Mouse (Mus musculus) CH12.LX (cell line): ENCODE results near the gene Spag6. TPM values are rescaled to one million over a fixed set of nuclear protein-coding genes. Genes with fewer than 3 reads are reported as not detected.

Source experiments
- DNase-seq: peaks from one replicate; pipeline ENCODE4 v3.0.0-alpha.2; 2013; ENCODE audit errors: extremely low read depth
- H3K27ac ChIP-seq: 2 replicates; pipeline ENCODE4 v1.5.1; 2012; ENCODE audit warnings: low read depth, mild to moderate bottlenecking, control low read depth, moderate library complexity; ENCODE audit not compliant: insufficient read depth
- H3K27me3 ChIP-seq: replicated peaks from 2 replicates; pipeline ENCODE3; 2012; ENCODE audit warnings: inconsistent platforms
- H3K36me3 ChIP-seq, 2 experiments: replicated peaks in 1 of 2; 2 replicates each; pipeline versions ENCODE3 to v1.6.1; 2012; ENCODE audit warnings: inconsistent platforms in 1 of 2, low read length in 1 of 2, mild to moderate bottlenecking in 1 of 2, mixed read lengths in 1 of 2, moderate library complexity in 1 of 2; ENCODE audit not compliant: control insufficient read depth in 1 of 2, insufficient read depth in 1 of 2
- H3K4me1 ChIP-seq, 2 experiments: 2 replicates each; pipeline ENCODE4 v1.6.1; 2012; ENCODE audit warnings: inconsistent platforms in 1 of 2, moderate library complexity in 1 of 2; ENCODE audit not compliant: insufficient read depth in 2 of 2, control insufficient read depth in 1 of 2
- H3K4me2 ChIP-seq: 2 replicates; pipeline ENCODE4 v1.6.1; 2012; ENCODE audit warnings: low read depth, mild to moderate bottlenecking, control low read depth; ENCODE audit not compliant: poor library complexity, insufficient read depth, severe bottlenecking
- H3K4me3 ChIP-seq, 3 experiments: fragments of 150-350 bp in 1 of 3; sonication (generic) in 1 of 3; replicated peaks in 1 of 3; 2 replicates each; pipeline versions ENCODE3 to v1.5.1; 2011 to 2012; ENCODE audit warnings: low read depth in 2 of 3, low read length in 2 of 3, mild to moderate bottlenecking in 2 of 3, moderate library complexity in 2 of 3, control low read depth in 1 of 3, improper control_type of control experiment in 1 of 3, inconsistent platforms in 1 of 3, mixed read lengths in 1 of 3; ENCODE audit not compliant: poor library complexity in 1 of 3
- H3K79me2 ChIP-seq: replicated peaks from 2 replicates; pipeline ENCODE4 v1.6.1; 2012; ENCODE audit warnings: mild to moderate bottlenecking, moderate library complexity; ENCODE audit not compliant: control insufficient read depth, poor library complexity, insufficient read depth, severe bottlenecking; ENCODE audit errors: extremely low read depth
- H3K9ac ChIP-seq: 2 replicates; pipeline ENCODE4 v1.6.1; 2012; ENCODE audit warnings: low read depth, mild to moderate bottlenecking, control low read depth, moderate library complexity; ENCODE audit not compliant: insufficient read depth
- H3K9me3 ChIP-seq: replicated peaks from 2 replicates; pipeline ENCODE3; 2012; ENCODE audit warnings: low read length, inconsistent platforms, mixed read lengths
- CHD2 ChIP-seq: IDR thresholded peaks from 2 replicates; pipeline ENCODE4 v1.6.1; 2011; ENCODE audit warnings: low read length, improper control_type of control experiment
- E2F4 ChIP-seq: IDR thresholded peaks from 2 replicates; pipeline ENCODE4 v1.6.1; 2011; ENCODE audit warnings: low read depth, low read length, improper control_type of control experiment; ENCODE audit not compliant: insufficient replicate concordance
- ELF1 ChIP-seq: IDR thresholded peaks from 2 replicates; pipeline ENCODE4 v1.6.1; 2014; ENCODE audit warnings: low read depth, mild to moderate bottlenecking, inconsistent platforms, low read length, improper control_type of control experiment
- EP300 ChIP-seq: IDR thresholded peaks from 2 replicates; pipeline ENCODE4 v1.6.1; 2011; ENCODE audit warnings: low read length, improper control_type of control experiment
- IRF4 ChIP-seq: IDR thresholded peaks from 2 replicates; pipeline ENCODE4 v1.6.1; 2014; ENCODE audit warnings: low read depth, mild to moderate bottlenecking, inconsistent platforms, low read length, improper control_type of control experiment
- JUND ChIP-seq: conservative IDR thresholded peaks from 2 replicates; pipeline ENCODE4 v1.6.1; 2011; ENCODE audit warnings: low read depth, low read length, improper control_type of control experiment
- KAT2A ChIP-seq: IDR thresholded peaks from 2 replicates; pipeline ENCODE4 v1.6.1; 2012; ENCODE audit warnings: low read length, improper control_type of control experiment, inconsistent platforms; ENCODE audit not compliant: insufficient replicate concordance
- MAX ChIP-seq: IDR thresholded peaks from 2 replicates; pipeline ENCODE4 v1.6.1; 2011; ENCODE audit warnings: low read length, improper control_type of control experiment
- MEF2A ChIP-seq: IDR thresholded peaks from 2 replicates; pipeline ENCODE4 v1.6.1; 2014; ENCODE audit warnings: low read depth, mild to moderate bottlenecking, inconsistent platforms, low read length, improper control_type of control experiment, borderline replicate concordance
- MXI1 ChIP-seq: IDR thresholded peaks from 2 replicates; pipeline ENCODE4 v1.6.1; 2011; ENCODE audit warnings: mild to moderate bottlenecking, low read depth, low read length, improper control_type of control experiment
- NELFE ChIP-seq: IDR thresholded peaks from 2 replicates; pipeline ENCODE4 v1.6.1; 2011; ENCODE audit warnings: low read depth, low read length, improper control_type of control experiment
- NRF1 ChIP-seq: IDR thresholded peaks from 2 replicates; pipeline ENCODE4 v1.6.1; 2014; ENCODE audit warnings: low read depth, mild to moderate bottlenecking, inconsistent platforms, low read length, improper control_type of control experiment, moderate library complexity
- POLR2AphosphoS2 ChIP-seq: IDR thresholded peaks from 2 replicates; pipeline ENCODE4 v1.6.1; 2011; ENCODE audit warnings: low read depth, low read length, improper control_type of control experiment
- RAD21 ChIP-seq: IDR thresholded peaks from 2 replicates; pipeline ENCODE4 v1.6.1; 2011; ENCODE audit warnings: low read depth, mild to moderate bottlenecking, low read length, improper control_type of control experiment, moderate library complexity
- RCOR1 ChIP-seq: conservative IDR thresholded peaks from 2 replicates; pipeline ENCODE4 v1.6.1; 2012; ENCODE audit warnings: low read depth, mild to moderate bottlenecking, inconsistent platforms, low read length, improper control_type of control experiment
- USF1 ChIP-seq: IDR thresholded peaks from 2 replicates; pipeline ENCODE4 v1.6.1; 2014; ENCODE audit warnings: low read depth, mild to moderate bottlenecking, inconsistent platforms, low read length, improper control_type of control experiment
- ZC3H11A ChIP-seq: IDR thresholded peaks from 2 replicates; pipeline ENCODE4 v1.6.1; 2012; ENCODE audit warnings: low read depth, mild to moderate bottlenecking, inconsistent platforms, low read length, improper control_type of control experiment
- ZKSCAN1 ChIP-seq: IDR thresholded peaks from 2 replicates; pipeline ENCODE4 v1.6.1; 2012; ENCODE audit warnings: low read depth, inconsistent platforms, low read length, improper control_type of control experiment, borderline replicate concordance
- ZMIZ1 ChIP-seq: IDR thresholded peaks from 2 replicates; pipeline ENCODE4 v1.6.1; 2012; ENCODE audit warnings: low read depth, mild to moderate bottlenecking, inconsistent platforms, low read length, improper control_type of control experiment
- dilution Hi-C: fragments of 300-500 bp; cut with MboI; formaldehyde crosslinking; loops from 2 replicates; pipeline ENCODE4 v1.14.3; 2020; ENCODE audit warnings: low sequenced_read_pairs; ENCODE audit not compliant: extremely low pct_unique_long_range_greater_than_20kb, extremely low pct_ligation_motif_present
- in situ Hi-C: fragments of 300-500 bp; cut with MboI; formaldehyde crosslinking; loops from 3 replicates; pipeline ENCODE4 v1.14.3; 2019; ENCODE audit warnings: low sequenced_read_pairs, low pct_ligation_motif_present, low pct_unique_long_range_greater_than_20kb, mixed read lengths
- polyA plus RNA-seq: library from polyadenylated mRNA; unstranded; fragments of >175 nt; gene quantifications from 2 replicates; pipeline ENCODE4 v1.2.1, GENCODE M21; 2012; ENCODE audit warnings: low read depth; ENCODE audit not compliant: insufficient read length
- total RNA-seq, 2 experiments: library from RNA; depleted of rRNA; stranded (reverse); fragments of 300-350 nt in 1 of 2; fragments of >200 nt in 1 of 2; gene quantifications; 2 replicates each; pipeline ENCODE4 v1.2.3; 2012 to 2014

The Spag6 gene
- total and polyA plus RNA-seq, 3 experiments, result 0.34 TPM; not detected in 2

- Histone ChIP-seq H3K27ac (no peak overlapping the region), H3K4me3 (no peak overlapping the region), H3K4me2 (no peak overlapping the region), H3K4me1 (peaks cover 4 to 7% of the 10 kb centered on the region in 2 experiments; a peak in 3 of 4 replicates), H3K36me3 (peaks cover 9 to 16% of the 10 kb centered on the region in 2 experiments), H3K9ac (no peak overlapping the region)
- dilution Hi-C loops (no loop called here), in situ Hi-C loops (loop anchor here (25.0 kb wide), 2 partner anchors 299 to 649 kb away; partner anchors contain the start of genes A930004D18Rik, Dnajc1 and Skida1)
- TF ChIP-seq RAD21 (no peak), MEF2A (no peak), CHD2 (no peak), KAT2A (no peak), MXI1 (no peak), ZKSCAN1 (no peak), ZC3H11A (no peak), EP300 (no peak), MAX (no peak), USF1 (no peak), E2F4 (no peak), RCOR1 (no peak), ELF1 (no peak), ZMIZ1 (no peak), JUND (no peak), POLR2AphosphoS2 (no peak)
- TF ChIP-seq, all 38 proteins: peak for 0
- Histone ChIP-seq H3K79me2 (no peaks in the 10 kb centered on the region), H3K27me3 (peaks cover 14% of the 10 kb centered on the region), H3K9me3 (peaks cover 13% of the 10 kb centered on the region)
- no peak for DNase-seq
Measured at GRCm38 (mm10) chr2:18686386-18686785, 7.4 kb upstream of the Spag6 start.

GRCm38 (mm10) chr2:18686826-18687519 is 6.9 kb upstream of the Spag6 start:
- H3K4me1 ChIP-seq, result peaks cover 4 to 7% of the 10 kb centered on the region in 2 experiments; a peak in 3 of 4 replicates
- no peak for DNase-seq
- dilution Hi-C loops (no loop called here), in situ Hi-C loops (loop anchor here (25.0 kb wide), 2 partner anchors 300 to 650 kb away; partner anchors contain the start of genes A930004D18Rik, Dnajc1 and Skida1)
- TF ChIP-seq JUND (no peak), ZC3H11A (no peak), NELFE (no peak), NRF1 (no peak), IRF4 (no peak), MXI1 (no peak)
- H3K27me3 ChIP-seq, result peaks cover 16% of the 10 kb centered on the region
- no peak overlapping the region for H3K4me3 ChIP-seq
- peaks cover 9 to 13% of the 10 kb centered on the region in 2 experiments for H3K36me3 ChIP-seq
- no peak overlapping the region; the same call in 1 of the 2 replicates for H3K27ac ChIP-seq
- H3K9ac ChIP-seq, result no peak overlapping the region
- H3K79me2 ChIP-seq, result no peaks in the 10 kb centered on the region
- no peak overlapping the region for H3K4me2 ChIP-seq
- peaks cover 13% of the 10 kb centered on the region for H3K9me3 ChIP-seq
